Mouse (Mus musculus) bone marrow macrophage, adult 2 months (primary cell): ENCODE results near the gene Upk1a. TPM values are rescaled to one million over a fixed set of nuclear protein-coding genes. Genes with fewer than 3 reads are reported as not detected.
A peak's percentile ranks its signal among the peaks of the same experiment; 100 is the strongest.

Experiments
- H3K27ac ChIP-seq: 2 replicates; pipeline ENCODE4 v1.5.1; 2012; ENCODE audit warnings: low read depth, low read length; ENCODE audit not compliant: insufficient read depth
- H3K4me1 ChIP-seq: 2 replicates; pipeline ENCODE4 v1.6.1; 2012; ENCODE audit warnings: low read length; ENCODE audit not compliant: control insufficient read depth, insufficient read depth
- H3K4me3 ChIP-seq: 2 replicates; pipeline ENCODE4 v1.5.1; 2012; ENCODE audit warnings: mild to moderate bottlenecking, low read length, moderate library complexity; ENCODE audit not compliant: insufficient read depth
- CTCF ChIP-seq: IDR thresholded peaks from 2 replicates; pipeline ENCODE4 v1.5.1; 2012; ENCODE audit warnings: low read depth, mild to moderate bottlenecking, low read length, moderate library complexity
- POLR2A ChIP-seq: IDR thresholded peaks from 2 replicates; pipeline ENCODE4 v1.6.1; 2012; ENCODE audit warnings: mild to moderate bottlenecking, low read depth, low read length, borderline replicate concordance
- polyA plus RNA-seq: library from polyadenylated mRNA; stranded (reverse); fragments of >200 nt; gene quantifications from 2 replicates; pipeline ENCODE4 v1.2.4, GENCODE M21; 2012; ENCODE audit not compliant: missing spikeins, insufficient read depth, insufficient read length

Upk1a gene
- polyA plus RNA-seq: not detected in 2 replicates

DNA sequence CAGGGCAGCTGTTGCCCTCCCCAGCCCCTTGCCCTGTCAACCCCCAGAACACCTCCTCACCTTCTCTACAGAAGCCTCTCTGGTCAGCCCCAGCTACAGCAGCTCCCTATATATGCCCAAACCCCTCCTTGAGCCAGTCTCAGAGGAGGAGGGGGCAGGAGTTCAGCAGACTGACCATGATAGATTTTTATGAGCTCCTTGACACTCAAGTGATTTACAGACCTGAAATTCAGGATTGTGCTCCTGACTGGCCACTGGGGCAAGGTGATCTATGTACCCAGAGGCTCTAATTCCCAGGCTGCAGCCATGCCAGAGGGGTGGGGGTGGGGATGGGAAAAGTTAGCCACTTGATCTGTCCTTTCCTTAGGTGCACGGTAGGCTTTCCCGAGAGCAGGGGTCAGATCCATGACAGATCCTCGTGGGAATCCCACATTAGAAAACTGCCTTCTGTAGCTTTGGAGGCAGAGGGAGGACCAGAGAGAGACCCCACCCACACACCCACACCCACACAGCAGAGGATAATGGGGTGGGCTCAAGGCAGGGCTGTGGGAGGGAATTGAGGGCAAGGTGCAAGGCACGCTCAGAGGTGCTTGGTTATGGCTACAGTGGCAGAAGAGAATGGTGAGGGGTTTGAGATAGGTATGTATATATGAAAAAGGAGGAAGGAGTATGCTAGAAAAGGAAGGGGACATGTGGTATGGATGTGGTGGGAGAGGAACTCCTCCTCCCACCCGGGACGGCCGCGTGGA is at the start of gene Upk1a:
Gene Upk1a, minus strand, starts transcription at position 194 of the 749 bp plus-strand sequence.
- no peak within 1 kb of the TSS for H3K4me3 ChIP-seq
- H3K27ac ChIP-seq: no peak within 1 kb of the TSS
- no peak for TF ChIP-seq CTCF
- no peak for TF ChIP-seq POLR2A
- H3K4me1 ChIP-seq: no peaks in the 10 kb centered on the region

DNA sequence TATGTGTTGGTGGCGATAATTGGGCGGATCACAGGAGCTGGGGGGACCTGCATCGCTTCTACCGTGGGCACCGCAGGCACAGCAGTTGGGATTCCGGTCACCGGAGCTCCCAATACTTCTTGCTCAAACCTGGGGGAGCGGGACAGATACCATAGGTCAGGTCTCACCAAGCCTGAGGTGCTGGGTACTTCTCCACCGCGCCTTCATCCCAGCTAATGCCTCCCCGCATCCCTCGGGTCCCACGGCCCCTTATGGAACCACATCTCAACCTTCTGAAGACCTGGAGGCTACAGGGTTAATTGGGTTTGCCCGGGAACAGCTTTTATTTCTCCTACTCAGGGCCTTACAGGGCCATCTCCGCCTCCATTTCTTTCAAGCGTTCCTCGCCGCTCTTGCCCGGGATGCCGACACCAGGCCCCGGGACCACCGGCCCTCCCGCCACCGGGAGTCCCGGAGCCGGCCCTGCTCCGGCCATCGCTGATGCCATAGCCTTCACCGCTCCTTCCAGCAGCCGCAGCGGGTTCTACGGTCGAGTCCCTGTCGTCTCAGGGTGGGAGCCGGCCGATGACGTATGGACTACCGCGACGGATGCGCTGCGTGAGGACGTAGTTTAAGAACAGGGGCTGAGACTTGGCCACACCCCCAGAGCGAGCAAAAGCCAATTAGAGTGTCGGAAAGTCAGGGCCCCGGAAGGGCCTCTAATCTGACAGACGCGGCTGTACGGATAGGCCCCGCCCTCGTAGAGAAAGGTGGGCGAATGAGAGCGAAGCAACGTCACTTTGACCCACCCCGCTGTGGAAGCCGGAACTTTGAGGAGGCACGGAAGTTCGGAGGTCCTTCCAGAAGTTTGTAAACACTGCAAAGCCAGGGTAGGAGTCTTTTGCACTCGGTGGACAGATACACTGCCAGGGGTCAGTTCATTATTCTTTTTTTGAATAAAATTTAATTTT is 37.2 kb upstream of the Upk1a start, which contains the start of gene Rbm42:
Gene Rbm42, minus strand, starts transcription at position 727 of the 950 bp plus-strand sequence.
- H3K4me1 ChIP-seq: no peaks in the 10 kb centered on the region
- TF ChIP-seq POLR2A (no peak), CTCF (no peak)
- no peak within 1 kb of the TSS for H3K27ac ChIP-seq
- H3K4me3 ChIP-seq: peak within 1 kb of the TSS; percentile 97

DNA sequence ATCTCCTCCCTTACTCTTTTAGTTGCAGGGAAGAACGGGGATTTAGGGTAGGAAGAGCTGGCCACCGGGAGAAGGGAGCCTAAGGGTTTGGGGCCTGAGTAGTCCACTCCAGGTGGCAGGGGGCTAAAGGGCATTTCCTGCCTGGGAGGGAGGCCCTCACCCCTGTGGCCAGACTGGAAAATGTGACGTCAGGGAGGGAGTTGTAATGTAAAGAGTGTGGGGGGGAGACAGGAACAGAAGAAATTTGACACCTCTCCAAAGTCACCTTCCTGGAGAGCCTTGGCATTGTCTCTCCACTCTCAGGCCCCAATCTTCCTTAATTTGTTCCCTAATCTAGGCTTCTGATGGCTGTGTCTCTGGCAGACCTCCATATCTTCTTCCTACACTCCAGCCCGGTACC is 26.4 kb upstream of the Upk1a start:
- H3K27ac ChIP-seq: no peak overlapping the region
- no peak overlapping the region for H3K4me3 ChIP-seq
- peaks cover 14% of the 10 kb centered on the region; the same call in 1 of the 2 replicates for H3K4me1 ChIP-seq
- TF ChIP-seq CTCF (no peak), POLR2A (no peak)

DNA sequence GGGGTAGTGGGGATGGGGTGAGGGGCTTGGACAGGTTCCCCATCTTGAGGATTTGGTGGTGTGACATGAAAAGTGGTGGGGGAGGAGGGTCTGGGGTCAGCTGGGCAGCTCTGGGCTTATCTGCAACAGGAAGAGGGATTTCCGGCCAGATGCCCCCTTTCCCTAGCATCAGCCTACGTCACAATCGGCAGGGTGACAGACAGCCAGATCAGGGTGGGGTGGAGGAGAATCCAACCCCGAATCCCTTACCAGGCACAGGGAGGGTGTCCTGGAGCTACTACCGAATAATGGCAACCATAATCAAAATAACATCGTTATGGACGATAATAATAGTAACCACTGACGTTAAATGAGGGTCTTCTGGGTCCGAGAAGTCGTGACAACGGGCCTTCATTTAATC is 23.7 kb upstream of the Upk1a start:
- Histone ChIP-seq H3K4me3 (no peak overlapping the region), H3K4me1 (peaks cover 14% of the 10 kb centered on the region; the same call in 1 of the 2 replicates), H3K27ac (no peak overlapping the region)
- TF ChIP-seq CTCF (no peak), POLR2A (no peak)

DNA sequence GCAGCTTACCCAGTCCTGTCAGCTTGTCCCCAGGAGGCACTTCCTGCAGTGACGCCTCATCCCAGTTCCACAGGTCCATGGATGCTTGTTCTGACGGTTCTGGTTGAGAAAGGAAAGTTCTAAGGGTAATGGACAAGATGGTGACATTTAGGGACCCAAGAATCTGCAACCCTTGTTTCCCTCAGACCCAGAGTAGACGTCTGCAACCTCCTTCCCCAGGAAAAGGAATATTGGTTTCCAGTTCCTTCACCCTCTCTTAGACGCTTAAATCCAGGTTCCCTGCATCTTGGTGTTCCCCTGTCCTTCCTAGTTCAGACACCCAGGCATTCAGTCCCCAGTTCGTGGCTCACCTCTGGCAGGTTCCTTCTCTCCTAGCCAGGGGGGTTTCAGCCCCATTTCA is 23.1 kb upstream of the Upk1a start, which contains the start of gene Etv2:
Gene Etv2, minus strand, starts transcription at position 101 of the 400 bp plus-strand sequence.
- Histone ChIP-seq H3K4me3 (peak within 1 kb of the TSS; percentile 11; the same call in 1 of the 2 replicates), H3K4me1 (peaks cover 14% of the 10 kb centered on the region; the same call in 1 of the 2 replicates), H3K27ac (no peak within 1 kb of the TSS)
- TF ChIP-seq CTCF: no peak
- no peak for TF ChIP-seq POLR2A

DNA sequence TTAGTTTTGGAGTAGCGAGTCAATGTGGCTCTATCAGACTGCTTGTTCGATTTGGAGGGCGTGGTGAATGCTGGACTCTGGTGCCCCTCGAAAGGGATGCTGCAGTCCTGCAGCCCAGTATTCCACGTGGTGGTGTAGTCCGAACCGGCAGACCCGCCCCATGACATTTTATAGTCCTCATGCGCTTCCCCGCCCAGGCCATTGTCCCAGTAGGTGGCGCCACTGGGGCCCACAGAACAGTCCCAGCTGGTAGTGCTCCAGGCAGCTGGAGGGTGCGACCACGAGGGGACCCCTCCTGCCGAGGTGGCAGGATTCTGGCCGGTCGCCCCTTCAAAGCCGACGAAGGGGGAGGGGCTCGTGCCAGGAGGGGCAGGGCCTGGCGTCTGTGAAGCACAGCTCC is 22.0 kb upstream of the Upk1a start:
- H3K4me3 ChIP-seq: peak overlapping the region; percentile 11; the same call in 1 of the 2 replicates
- TF ChIP-seq CTCF (peak; percentile 34), POLR2A (no peak)
- H3K4me1 ChIP-seq: peaks cover 14% of the 10 kb centered on the region; the same call in 1 of the 2 replicates
- H3K27ac ChIP-seq: no peak overlapping the region

DNA sequence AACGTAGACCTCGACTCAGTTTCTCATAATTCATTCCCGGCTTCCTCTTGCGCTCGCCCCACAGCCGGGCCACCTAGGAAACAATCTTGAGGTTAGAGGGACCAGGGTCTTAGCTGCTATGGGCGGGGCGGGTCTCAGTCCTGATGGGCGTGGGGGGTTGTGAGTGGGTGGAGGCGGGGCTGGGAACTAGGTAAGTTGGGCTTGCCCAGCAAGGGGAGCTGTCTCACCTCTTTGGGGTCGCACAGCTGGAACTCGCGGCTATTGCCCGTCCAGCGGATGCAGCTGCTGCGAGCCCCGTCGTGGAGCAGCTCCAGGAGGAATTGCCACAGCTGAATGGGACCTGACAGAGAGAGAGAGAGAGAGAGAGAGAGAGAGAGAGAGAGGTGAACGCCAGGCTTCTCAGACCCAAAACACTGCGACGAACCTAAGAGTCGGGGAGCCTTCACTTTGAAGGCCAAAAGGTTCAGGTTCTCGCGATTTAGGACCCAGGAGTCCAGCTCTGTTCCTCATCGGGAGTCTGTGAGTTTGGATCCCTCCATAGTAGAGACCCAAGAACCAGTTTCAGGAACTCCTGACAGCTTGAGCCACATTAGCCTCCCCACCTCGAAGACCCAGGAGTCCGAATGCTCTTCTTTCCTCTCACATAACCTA is 21.2 kb upstream of the Upk1a start:
- no peak for TF ChIP-seq CTCF
- TF ChIP-seq POLR2A: no peak
- no peak overlapping the region for H3K27ac ChIP-seq
- peaks cover 7% of the 10 kb centered on the region; the same call in 1 of the 2 replicates for H3K4me1 ChIP-seq
- H3K4me3 ChIP-seq: no peak overlapping the region

DNA sequence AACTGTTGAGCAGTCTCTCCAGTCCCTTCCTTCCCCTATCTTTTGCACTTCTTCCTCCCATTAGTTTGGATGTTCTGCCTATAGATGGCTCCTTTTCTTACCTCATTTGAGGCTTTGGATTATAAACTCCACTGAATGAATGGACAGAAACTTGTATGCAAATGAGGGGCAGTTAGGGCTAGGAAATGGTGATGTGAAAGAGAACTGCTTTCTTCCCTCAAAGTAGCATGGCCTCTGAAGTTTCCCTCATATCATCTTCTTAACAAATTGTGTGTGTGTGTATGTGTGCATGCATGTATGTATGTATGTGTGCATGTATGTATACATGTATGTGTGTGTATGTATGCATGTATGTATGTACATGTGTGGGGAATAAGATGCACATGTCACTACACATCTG is 16.4 kb upstream of the Upk1a start:
- Histone ChIP-seq H3K27ac (no peak overlapping the region), H3K4me3 (no peak overlapping the region), H3K4me1 (peaks cover 2% of the 10 kb centered on the region)
- TF ChIP-seq POLR2A: no peak
- TF ChIP-seq CTCF: no peak

DNA sequence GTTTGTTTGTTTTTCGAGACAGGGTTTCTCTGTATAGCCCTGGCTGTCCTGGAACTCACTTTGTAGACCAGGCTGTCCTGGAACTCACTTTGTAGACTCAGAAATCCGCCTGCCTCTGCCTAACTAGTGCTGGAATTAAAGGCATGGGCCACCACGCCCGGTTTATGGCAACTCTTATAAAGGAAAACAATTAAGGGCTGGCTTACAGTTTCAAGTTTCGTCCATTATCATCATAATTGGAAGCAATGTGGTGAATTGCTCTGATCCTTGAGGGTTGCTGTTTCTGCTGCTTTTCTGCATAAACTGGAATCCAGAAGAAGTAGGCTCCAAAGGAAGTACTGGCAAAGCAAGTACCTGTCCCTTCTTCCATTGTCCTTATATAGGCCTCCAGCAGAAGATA is 14.0 kb upstream of the Upk1a start:
- H3K4me3 ChIP-seq: no peak overlapping the region
- H3K27ac ChIP-seq: no peak overlapping the region
- TF ChIP-seq CTCF (no peak), POLR2A (no peak)
- H3K4me1 ChIP-seq: peaks cover 2% of the 10 kb centered on the region; the same call in 1 of the 2 replicates
